Mouse (Mus musculus): ENCODE measurements around the gene Fam122b.

DNA sequence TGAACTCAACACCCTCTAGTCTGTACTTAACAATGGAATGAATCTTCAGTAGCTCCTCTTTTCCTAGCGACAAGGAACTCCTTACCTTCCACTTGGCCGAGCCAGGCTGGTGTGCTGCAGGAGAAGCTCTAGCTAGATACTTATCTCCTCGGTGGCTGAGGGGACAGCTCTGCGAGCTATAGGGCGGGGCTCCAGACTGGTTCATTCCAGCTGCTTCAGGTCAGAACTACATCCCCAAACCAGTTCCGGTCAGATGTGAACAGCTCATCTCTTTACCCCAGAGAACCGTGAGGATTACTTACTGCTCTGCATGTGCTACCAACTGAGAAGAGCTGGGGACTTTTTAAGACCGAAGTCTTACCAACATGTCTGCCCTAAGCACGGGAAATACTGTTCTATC is 3.4 kb downstream of the Fam122b start:
- no peak for TF ChIP-seq CTCF (IDR thresholded peaks at IDR 0.05; ENCODE audit: low read depth)
- no peak for TF ChIP-seq EP300 (IDR thresholded peaks at IDR 0.05; ENCODE audit: low read depth)

Data from heart, postnatal 0 days (tissue).